Mouse (Mus musculus): Measurements from ENCODE around the gene Gja5.

DNA sequence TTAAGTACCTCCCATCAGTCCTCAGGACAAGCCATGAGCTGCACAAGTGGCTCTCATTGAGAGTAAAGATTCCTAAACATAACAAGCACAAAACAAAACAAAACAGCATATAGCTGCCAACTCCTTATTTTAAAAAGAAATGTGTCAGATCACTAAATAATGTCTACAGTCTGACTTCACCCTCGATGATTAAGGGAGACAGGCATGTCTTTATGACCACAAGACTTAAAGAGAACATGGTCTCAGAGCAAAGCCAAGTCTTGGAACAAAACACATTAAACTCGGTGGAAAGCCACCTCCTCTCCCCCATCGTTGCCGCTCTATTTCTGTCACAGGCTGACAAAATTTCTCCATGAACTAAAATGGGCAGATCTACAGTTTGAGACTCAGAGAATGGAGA, 20.1 kb downstream of the Gja5 start:
- TF ChIP-seq CTCF (conservative IDR thresholded peaks at IDR 0.05; ENCODE audit: low read length), result no peak
- TF ChIP-seq POU5F1 (IDR thresholded peaks at IDR 0.05; ENCODE audit: borderline replicate concordance, low read length), result no peak
